Mouse (Mus musculus) frontal cortex, adult (tissue): ENCODE measurements around the gene Terb2.
A peak's percentile ranks its signal among the peaks of the same experiment; 100 is the strongest.

Experiments
- ATAC-seq: cut with Nextera tagmentation; 2 replicates; pipeline ENCODE4 v1.9.2; 2017; ENCODE audit warnings: mild to moderate bottlenecking, moderate library complexity, mixed read lengths; ENCODE audit not compliant: low TSS enrichment

The Terb2 gene

DNA sequence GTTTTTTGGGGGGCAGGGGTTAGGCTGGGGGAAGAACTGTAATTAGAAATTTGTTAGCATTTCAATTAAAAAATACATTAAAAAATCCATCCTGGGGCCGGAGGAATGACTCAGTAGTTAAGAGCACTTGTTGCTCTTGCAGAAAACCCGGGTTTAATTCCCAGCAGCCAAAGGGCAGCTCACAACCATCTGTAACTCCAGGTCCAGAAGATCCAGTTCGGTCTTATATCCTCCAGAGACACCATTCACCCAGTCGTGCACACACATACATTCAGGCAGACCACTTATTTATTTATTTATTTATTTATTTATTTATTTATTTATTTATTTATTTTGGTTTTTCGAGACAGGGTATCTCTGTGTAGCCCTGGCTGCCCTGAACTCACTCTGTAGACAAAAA, 47.3 kb downstream of the Terb2 start:
- no peak for ATAC-seq

DNA sequence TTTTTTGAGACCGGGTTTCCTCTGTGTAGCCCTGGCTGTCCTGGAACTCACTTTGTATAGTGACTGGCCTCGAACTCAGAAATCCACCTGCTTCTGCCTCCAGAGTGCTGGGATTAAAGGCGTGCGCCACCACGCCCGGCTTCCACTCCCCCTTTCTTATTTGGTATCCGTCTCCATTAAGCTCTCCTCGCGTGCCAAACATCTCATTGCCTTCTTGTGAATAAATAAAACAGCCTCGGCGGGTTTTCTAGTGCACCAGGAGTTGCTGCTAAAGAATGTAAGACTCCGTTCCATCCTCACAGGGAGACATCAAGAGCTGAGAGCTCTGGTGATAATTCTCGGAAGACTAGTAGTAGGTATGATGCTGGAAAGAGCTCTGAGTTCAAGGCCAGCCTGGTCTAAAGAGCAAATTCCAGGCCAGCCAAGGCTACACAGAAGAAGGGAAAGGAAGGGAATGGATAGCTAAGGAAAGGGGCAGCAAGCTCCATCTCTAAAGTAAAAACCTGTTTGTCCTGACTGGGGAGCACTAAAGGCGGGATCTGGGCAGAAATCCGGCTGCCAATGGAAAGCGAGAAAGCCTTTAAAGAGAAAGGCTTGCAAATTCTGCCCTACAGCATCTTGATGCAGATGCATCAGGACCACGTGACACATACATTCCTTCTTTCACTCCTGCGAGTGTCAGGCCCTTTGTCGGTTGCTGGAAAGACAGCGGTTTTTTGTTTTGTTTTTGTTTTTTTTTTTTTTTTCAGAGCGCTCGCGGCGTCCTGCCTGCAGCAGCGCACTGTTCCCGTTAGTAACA, 47.9 kb downstream of the Terb2 start:
- ATAC-seq, result peak; percentile 84

DNA sequence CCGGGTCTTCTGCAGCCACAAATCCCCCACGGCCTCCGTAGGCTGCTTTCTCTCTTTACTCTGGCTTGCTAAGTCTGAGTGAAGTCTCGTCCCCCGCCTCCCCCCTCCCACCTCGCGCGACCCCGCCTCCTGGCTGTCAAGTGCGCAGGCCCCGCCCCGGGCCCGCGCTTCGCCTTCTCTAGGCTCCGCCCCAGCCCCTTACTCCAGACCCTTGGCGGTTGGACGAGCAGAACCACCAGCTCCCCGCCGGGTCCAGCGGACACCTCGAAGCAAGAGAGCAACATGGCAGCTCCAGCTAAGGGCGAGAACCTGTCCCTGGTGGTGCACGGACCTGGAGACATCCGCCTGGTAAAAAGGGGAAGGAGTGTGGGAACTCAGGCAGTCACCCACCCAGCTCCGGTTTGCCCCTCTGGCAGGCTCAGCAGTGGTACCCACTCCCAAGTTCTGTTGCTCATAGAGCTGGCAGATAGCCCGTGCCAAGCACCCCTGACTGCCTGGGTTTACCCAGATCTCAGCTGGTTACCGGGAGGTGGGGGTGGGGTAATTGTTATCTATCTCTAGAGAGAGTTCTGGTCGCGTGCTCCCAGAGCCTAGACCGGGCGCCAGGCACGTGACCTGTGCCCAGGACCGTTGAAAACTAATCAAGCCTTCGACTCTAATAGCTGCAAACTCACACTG, 48.7 kb downstream of the Terb2 start, which contains the start of gene Sord:
Sord (plus strand) TSS at position 139 of the 678 bp plus-strand sequence.
- peak; percentile 88 for ATAC-seq

DNA sequence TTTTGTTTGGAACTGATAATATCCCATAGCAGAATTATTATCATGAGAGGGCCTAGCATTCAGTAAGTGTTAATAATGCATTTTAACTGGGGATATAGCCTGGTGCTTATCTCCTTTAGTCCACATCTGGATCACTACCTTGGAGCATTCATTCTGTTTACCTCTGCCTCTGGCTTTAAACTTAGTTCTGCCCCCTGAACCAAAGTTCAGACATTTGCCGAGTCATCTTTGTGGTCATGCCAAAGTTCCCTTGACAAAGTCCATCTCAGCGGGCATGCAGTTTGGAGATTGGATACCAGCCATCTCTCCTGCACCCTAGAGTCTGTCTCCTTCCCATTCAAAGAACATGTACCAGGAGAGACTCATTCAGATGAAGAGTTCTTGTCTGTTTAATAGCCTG, 49.4 kb downstream of the Terb2 start:
- no peak for ATAC-seq

DNA sequence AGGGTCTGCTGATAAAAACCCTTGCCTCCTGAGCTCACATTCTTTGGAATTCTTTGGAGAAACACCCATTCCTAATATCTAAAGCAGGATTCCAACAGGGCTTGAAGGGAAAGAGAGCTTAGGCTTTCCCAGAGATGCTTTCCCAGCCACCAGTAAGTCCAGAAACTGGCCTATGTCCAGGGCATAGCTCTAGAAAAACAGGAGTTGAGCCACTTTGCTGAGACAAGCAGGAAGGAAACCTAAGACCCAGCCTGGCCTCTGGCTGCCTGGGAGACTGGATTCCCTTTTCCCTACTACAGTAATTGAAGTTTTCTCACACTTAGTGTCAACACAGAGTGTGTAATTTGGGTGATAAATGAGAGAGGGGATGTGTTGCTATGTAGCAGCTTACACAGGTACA, 50.2 kb downstream of the Terb2 start:
- ATAC-seq, result no peak

DNA sequence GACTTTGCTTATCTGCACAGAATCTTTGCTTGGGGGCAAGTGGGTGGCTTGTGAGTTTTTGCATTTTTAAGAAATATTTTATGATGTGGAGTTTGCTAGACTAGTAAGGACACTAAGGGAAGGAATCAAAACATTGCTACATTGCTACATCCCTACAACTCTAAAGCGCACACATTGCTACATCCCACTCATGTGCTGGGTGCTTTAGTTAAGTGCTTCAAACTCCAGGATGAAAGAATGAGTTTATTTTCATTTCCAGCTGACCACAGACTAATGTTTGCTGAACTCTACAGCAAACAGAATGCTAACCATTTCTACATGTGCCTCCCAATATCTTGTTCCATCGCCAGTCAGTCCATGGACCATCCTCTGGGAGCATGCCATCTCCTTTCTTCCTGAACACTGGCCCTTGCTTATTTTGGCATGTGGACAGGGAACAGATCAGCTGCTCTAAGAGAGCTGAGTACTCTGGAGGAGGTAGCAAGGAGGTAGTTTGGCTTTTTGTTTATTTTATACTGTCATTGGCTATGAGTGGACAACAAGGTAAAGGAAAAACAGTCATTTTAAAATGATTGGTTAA, 51.9 kb downstream of the Terb2 start:
- no peak for ATAC-seq

DNA sequence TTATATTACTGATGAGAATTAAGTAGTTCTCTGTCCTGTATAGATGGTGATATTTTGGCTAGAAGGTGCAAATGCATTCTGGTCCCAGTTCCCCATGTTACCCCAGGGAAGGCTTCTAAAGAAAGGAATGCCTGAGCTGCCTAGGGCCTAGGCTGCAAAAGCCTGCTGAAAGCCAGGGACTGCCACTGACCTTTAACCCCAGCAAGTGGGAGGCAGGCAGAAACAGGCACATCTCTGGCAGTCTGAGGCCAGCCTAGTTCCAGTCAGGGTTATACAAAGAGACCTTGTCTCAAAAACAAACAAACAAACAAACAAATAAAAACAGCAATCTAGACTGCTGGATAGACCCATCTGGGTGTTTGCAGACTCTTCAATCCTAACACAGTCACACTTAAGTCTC, 54.7 kb downstream of the Terb2 start:
- no peak for ATAC-seq

DNA sequence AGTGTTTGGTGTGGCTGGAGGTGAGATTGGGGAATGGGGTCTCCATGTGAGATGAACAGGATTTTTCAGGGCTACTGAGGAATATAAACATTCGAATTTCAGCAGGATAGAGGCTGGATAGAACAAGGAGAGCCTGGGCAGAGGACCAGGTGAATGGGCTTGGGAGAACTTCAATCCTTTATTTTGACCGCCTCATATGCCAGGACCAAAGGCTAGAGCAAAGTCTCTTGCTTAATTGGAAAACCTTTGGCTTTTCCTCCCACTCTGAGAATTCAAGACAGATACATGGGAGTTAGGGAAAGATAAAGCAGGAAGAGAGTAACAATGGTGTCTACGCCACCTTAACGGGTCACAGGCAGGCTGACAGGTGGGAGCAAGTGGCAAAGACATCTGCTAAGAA, 55.2 kb downstream of the Terb2 start:
- no peak for ATAC-seq

DNA sequence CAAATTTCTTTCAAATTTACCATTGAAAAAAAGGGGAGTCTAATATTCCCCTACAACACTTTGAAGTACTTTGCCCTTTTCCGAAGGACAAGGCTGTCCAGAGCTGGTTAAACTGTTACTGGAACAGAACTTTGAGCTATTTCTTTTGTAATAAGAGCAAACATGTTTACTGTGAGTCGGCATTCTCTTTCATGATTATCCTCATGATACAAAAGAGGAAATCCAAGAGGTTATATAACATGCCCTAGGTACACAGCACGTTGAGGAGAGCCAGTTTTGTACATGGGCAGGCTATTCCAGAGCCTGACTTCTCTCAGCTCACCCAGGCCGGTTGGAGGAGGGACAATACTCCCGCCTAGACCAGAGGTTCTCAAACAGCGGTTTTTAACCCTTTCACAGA, 55.9 kb downstream of the Terb2 start:
- ATAC-seq, result no peak

DNA sequence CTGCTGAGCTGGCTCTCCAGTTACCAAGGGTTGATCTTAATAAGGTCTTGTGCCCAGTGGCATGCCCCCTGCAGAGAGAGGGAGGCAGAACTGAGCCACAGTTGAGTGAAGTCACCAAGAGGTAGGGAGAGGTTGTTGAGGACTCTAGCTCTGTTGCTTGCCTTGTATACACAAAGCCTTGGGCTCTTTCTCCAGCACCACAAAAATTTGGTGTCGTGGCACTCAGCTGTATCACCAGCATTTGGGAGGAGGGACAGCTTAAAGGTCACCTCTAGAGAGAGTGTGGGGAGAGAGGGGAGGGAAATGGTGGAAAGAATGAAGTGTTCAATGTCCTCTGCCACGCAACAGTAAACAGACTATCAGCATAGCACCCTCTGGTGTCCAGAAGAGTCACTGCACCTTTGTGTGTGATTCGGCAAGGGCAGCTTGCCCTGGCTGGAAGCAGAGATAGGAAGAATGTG, 57.6 kb downstream of the Terb2 start:
- peak; percentile 92 for ATAC-seq

DNA sequence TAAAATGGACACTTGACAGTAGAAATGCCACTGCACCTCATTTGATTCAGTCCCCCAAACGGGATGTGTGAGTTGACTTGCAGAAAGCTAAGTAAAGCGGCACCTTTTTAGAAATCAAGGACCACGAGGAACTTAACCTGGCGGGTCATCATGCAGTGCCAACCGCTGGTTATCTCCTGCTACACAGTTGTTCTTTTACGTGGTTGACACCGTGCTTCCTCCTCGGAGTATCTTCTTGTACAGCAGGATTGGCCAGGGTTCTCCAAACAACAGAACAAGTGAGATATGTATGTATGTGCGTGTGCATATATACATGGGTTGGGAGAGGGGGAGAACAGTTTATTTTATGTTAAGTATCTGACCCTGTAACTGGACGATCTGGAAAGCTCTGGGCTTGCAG, 61.7 kb downstream of the Terb2 start:
- no peak for ATAC-seq

DNA sequence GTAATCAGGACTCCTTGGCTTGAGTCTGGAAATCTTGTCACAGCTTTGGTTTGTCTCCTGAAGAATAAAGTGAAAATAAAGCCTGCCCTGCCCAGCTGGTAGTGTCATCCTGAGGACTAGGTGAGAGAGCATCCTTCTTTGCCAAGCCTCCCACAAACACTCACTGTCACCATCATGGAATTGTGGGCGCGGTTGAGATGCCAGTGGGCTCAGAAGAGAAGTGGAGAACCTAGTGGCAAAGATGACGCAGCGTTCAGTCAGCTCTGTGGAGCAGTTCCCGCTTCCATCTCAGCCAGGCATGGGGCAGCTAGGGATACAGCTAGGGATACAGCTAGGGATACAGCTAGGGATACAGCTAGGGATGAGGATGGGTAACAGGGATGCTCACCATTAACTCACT, 69.9 kb downstream of the Terb2 start:
- peak; percentile 84 for ATAC-seq
